Mouse (Mus musculus) ZHBTc4 (cell line): ENCODE results near the gene Nkain1.
A peak's percentile ranks its signal among the peaks of the same experiment; 100 is the strongest.

Source experiments
- DNase-seq: peaks from one replicate; pipeline ENCODE4 v3.0.0-alpha.2; 2011; ENCODE audit warnings: low read depth, low spot score

The Nkain1 gene

GRCm38 (mm10) chr4:130552312-130553120 lies 21.5 kb downstream of the Nkain1 start:
- DNase-seq = no peak

- no peak for DNase-seq
These were observed 23.5 kb downstream of the Nkain1 start for GRCm38 (mm10) chr4:130550511-130550910.

GRCm38 (mm10) chr4:130549189-130549588 lies 24.8 kb downstream of the Nkain1 start:
- peak; percentile 73 for DNase-seq

- DNase-seq = no peak
These were observed 27.0 kb downstream of the Nkain1 start for GRCm38 (mm10) chr4:130546798-130547562.

GRCm38 (mm10) chr4:130544392-130544791 lies 29.6 kb downstream of the Nkain1 start:
- no peak for DNase-seq

GRCm38 (mm10) chr4:130543121-130543520 lies 30.9 kb downstream of the Nkain1 start:
- no peak for DNase-seq

- DNase-seq = no peak
These were observed 33.1 kb downstream of the Nkain1 start for GRCm38 (mm10) chr4:130540831-130541230.

GRCm38 (mm10) chr4:130539706-130540105 lies 34.3 kb downstream of the Nkain1 start:
- no peak for DNase-seq

GRCm38 (mm10) chr4:130539053-130539452 lies 34.9 kb downstream of the Nkain1 start:
- DNase-seq = no peak

- no peak for DNase-seq
These were observed 36.6 kb downstream of the Nkain1 start for GRCm38 (mm10) chr4:130537371-130537770.

GRCm38 (mm10) chr4:130535789-130536188 lies 38.2 kb downstream of the Nkain1 start:
- DNase-seq = peak; percentile 69

GRCm38 (mm10) chr4:130533975-130534374 lies 40.0 kb downstream of the Nkain1 start:
- peak; percentile 90 for DNase-seq

GRCm38 (mm10) chr4:130532347-130532746 lies 41.6 kb downstream of the Nkain1 start:
- no peak for DNase-seq

- peak; percentile 88 for DNase-seq
These were observed 42.2 kb downstream of the Nkain1 start for GRCm38 (mm10) chr4:130531645-130532280.

GRCm38 (mm10) chr4:130527804-130528203 lies 46.2 kb downstream of the Nkain1 start:
- no peak for DNase-seq

GRCm38 (mm10) chr4:130525041-130525440 lies 48.9 kb downstream of the Nkain1 start:
- DNase-seq = peak; percentile 95

- peak; percentile 54 for DNase-seq
These were observed 52.5 kb downstream of the Nkain1 start for GRCm38 (mm10) chr4:130521466-130521865.

- no peak for DNase-seq
These were observed 53.5 kb downstream of the Nkain1 start for GRCm38 (mm10) chr4:130520482-130520851.

GRCm38 (mm10) chr4:130519567-130520481 lies 54.1 kb downstream of the Nkain1 start:
- peak; percentile 100 for DNase-seq

- no peak for DNase-seq
These were observed 57.5 kb downstream of the Nkain1 start for GRCm38 (mm10) chr4:130516490-130516889.
